Comparison of ENCODE assay signal across 8 mouse cellular contexts in the genomic region with DNA sequence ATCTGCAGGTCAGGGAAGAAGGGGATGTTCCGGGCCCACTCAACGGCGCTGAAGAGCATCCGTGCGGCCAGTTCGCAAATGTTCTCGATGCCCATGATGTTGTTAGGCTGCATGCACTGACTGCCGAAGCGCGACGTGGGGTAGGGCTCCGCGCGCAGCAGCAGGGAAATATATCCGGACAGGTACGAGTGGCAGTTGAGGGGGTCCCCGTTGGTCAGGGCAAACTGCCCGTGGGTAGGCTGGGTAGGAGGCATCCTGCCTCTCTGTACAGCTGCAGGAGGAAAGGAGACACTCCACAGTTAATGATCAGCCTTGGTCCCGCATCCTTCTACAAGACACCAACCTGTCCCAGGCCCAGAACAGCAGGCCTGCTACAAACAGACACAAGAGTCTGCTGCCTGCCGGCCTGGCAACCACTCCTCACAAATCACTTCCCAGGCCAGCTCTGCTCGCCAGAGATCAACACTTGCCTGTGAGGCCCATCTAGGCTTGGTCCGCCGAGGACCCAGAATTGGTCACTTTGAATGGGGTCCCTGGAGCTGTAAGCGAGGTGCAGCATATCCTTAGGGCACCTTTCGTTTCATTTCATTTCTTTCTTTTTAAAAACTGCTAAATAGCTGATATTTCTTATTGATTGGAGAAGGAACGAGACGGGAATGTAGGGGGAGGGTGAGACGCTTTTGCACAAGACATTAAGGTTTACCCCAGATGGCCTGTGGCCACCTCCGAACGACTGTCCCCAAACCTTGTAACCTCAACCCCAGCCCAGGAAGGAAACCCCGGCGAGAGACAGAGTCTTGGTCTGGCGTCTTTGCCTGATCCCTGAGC. TPM values are rescaled to one million over a fixed set of nuclear protein-coding genes. Genes with fewer than 3 reads are reported as not detected.
DNase-seq lines count a peak whose midpoint lies in the region; ATAC-seq and TF ChIP-seq lines count a peak whose summit lies in the region.

No protein-coding gene starts in this region.

- TF ChIP-seq CTCF in C2C12 (IDR thresholded peaks at IDR 0.05; ENCODE audit: control insufficient read depth, insufficient read depth, insufficient read length), result no peak

- WGBS in forebrain, embryonic 13.5 days, result 2% methylated on average over 33 of the region's 33 CpGs
- 1% methylated on average over 32 of the region's 33 CpGs for WGBS in kidney, embryonic 15.5 days
- WGBS in midbrain, embryonic 16.5 days, result 2% methylated on average over 33 of the region's 33 CpGs

- H3K36me3 ChIP-seq in erythroblast, embryonic 14.5 days (ENCODE audit: control insufficient read depth), result peaks cover 3% of the 10 kb centered on the region; the same call in 1 of the 2 replicates
- peaks cover 35% of the 10 kb centered on the region for H3K36me3 ChIP-seq in C2C12 (ENCODE audit: control insufficient read depth, insufficient read depth)
- H3K36me3 ChIP-seq in forebrain, embryonic 13.5 days (ENCODE audit: poor library complexity, severe bottlenecking), result peaks cover 12% of the 10 kb centered on the region
- H3K36me3 ChIP-seq in kidney, embryonic 15.5 days, result peaks cover 36% of the 10 kb centered on the region
- no peaks in the 10 kb centered on the region for H3K36me3 ChIP-seq in midbrain, embryonic 16.5 days (ENCODE audit: control insufficient read depth, insufficient read depth, low read length)

- peak overlapping the region; percentile 70 for H3K4me2 ChIP-seq in forebrain, embryonic 13.5 days
- peak overlapping the region; percentile 75 for H3K4me2 ChIP-seq in kidney, embryonic 15.5 days
- H3K4me2 ChIP-seq in midbrain, embryonic 16.5 days (ENCODE audit: low read length), result peak overlapping the region; percentile 72

- H3K4me1 ChIP-seq in erythroblast, embryonic 14.5 days (ENCODE audit: control insufficient read depth), result no peaks in the 10 kb centered on the region
- H3K4me1 ChIP-seq in forebrain, embryonic 13.5 days, result peaks cover 20% of the 10 kb centered on the region; the same call in 1 of the 2 replicates
- 0 out of 2 replicates have a peak, but pooled peaks cover 7% of the 10 kb centered on the region for H3K4me1 ChIP-seq in kidney, embryonic 15.5 days
- 0 out of 2 replicates have a peak, but pooled peaks cover 2% of the 10 kb centered on the region for H3K4me1 ChIP-seq in midbrain, embryonic 16.5 days (ENCODE audit: control insufficient read depth, insufficient read depth, low read length)

- H3K9me3 ChIP-seq in erythroblast, embryonic 14.5 days (ENCODE audit: control insufficient read depth, low read length), result no peaks in the 10 kb centered on the region; the same call in 1 of the 2 replicates
- H3K9me3 ChIP-seq in forebrain, embryonic 13.5 days (replicated peaks), result no peaks in the 10 kb centered on the region
- no peaks in the 10 kb centered on the region for H3K9me3 ChIP-seq in kidney, embryonic 15.5 days (replicated peaks)
- H3K9me3 ChIP-seq in midbrain, embryonic 16.5 days (replicated peaks; ENCODE audit: control insufficient read depth, low read length, poor library complexity, severe bottlenecking), result no peaks in the 10 kb centered on the region

- DNase-seq in frontal cortex, postnatal 36 days (ENCODE audit: low spot score in 2 of 2), result no peak
- DNase-seq in thymus, adult 18-20 months, result no peak

- H3K4me3 ChIP-seq in erythroblast, embryonic 14.5 days (replicated peaks), result peak overlapping the region; percentile 54
- H3K4me3 ChIP-seq in C2C12 (ENCODE audit: insufficient read depth, poor library complexity, severe bottlenecking), result peak overlapping the region; percentile 80
- peak overlapping the region; percentile 72 for H3K4me3 ChIP-seq in forebrain, embryonic 13.5 days
- H3K4me3 ChIP-seq in kidney, embryonic 15.5 days (replicated peaks), result peak overlapping the region; percentile 84
- peak overlapping the region; percentile 72 for H3K4me3 ChIP-seq in midbrain, embryonic 16.5 days (ENCODE audit: low read depth, low read length)

- peaks cover 46% of the 10 kb centered on the region for H3K79me3 ChIP-seq in C2C12 (ENCODE audit: low read depth)

- H3K27me3 ChIP-seq in erythroblast, embryonic 14.5 days (ENCODE audit: control insufficient read depth), result peaks cover 70% of the 10 kb centered on the region
- H3K27me3 ChIP-seq in C2C12 (ENCODE audit: control insufficient read depth, insufficient read depth, insufficient read length), result no peaks in the 10 kb centered on the region
- peaks cover 71% of the 10 kb centered on the region for H3K27me3 ChIP-seq in forebrain, embryonic 13.5 days
- no peaks in the 10 kb centered on the region for H3K27me3 ChIP-seq in kidney, embryonic 15.5 days
- H3K27me3 ChIP-seq in midbrain, embryonic 16.5 days (ENCODE audit: control insufficient read depth, insufficient read depth, low read depth, low read length), result peaks cover 19% of the 10 kb centered on the region

- no peak for ATAC-seq in erythroblast, adult 5-6 weeks (replicated peaks; ENCODE audit: low FRiP score, poor library complexity, severe bottlenecking)
- no peak for ATAC-seq in forebrain, embryonic 13.5 days
- ATAC-seq in kidney, embryonic 15.5 days (replicated peaks; ENCODE audit: low FRiP score), result 0 out of 2 replicates have a peak, but pooled peaks have one; percentile 1
- no peak for ATAC-seq in midbrain, embryonic 16.5 days

- peak overlapping the region; percentile 94 for H3K9ac ChIP-seq in forebrain, embryonic 13.5 days
- H3K9ac ChIP-seq in kidney, embryonic 15.5 days, result peak overlapping the region; percentile 98
- peak overlapping the region; percentile 74 for H3K9ac ChIP-seq in midbrain, embryonic 16.5 days (ENCODE audit: low read depth, low read length)

- H3K27ac ChIP-seq in forebrain, embryonic 13.5 days, result peak overlapping the region; percentile 99
- H3K27ac ChIP-seq in kidney, embryonic 15.5 days, result peak overlapping the region; percentile 100
- H3K27ac ChIP-seq in midbrain, embryonic 16.5 days (ENCODE audit: low read length), result peak overlapping the region; percentile 96

- H3K79me2 ChIP-seq in C2C12 (ENCODE audit: control insufficient read depth, insufficient read depth), result peaks cover 66% of the 10 kb centered on the region

- H3ac ChIP-seq in C2C12 (ENCODE audit: control insufficient read depth, insufficient read length, low read depth), result peak overlapping the region; percentile 73

TF ChIP-seq in C2C12, 6 proteins besides CTCF, POLR2A, EP300 and RAD21:
- no peak for TF ChIP-seq FOSL1 (IDR thresholded peaks at IDR 0.05; ENCODE audit: insufficient read depth, low read length, poor library complexity, severe bottlenecking)
- no peak for TF ChIP-seq USF1 (IDR thresholded peaks at IDR 0.05; ENCODE audit: low read depth)
- TF ChIP-seq CEBPB (IDR thresholded peaks at IDR 0.05; ENCODE audit: low read depth), result no peak
- TF ChIP-seq MAX (IDR thresholded peaks at IDR 0.05), result no peak
- TF ChIP-seq MYOG (IDR thresholded peaks at IDR 0.05; ENCODE audit: control insufficient read depth, extremely low read depth, insufficient read length), result no peak
- TF ChIP-seq MYOD1 (IDR thresholded peaks at IDR 0.05; ENCODE audit: control insufficient read depth, insufficient read length, low read depth), result no peak

RNA-seq across cellular contexts. Expression of gene Nr2f2, which starts 8.3 kb away (rescaled TPM):
- 0.15 TPM in 1 of 2 replicates, not detected in the other for polyA plus RNA-seq in erythroblast, embryonic 14.5 days (2012)
- not detected in 2 replicates for total RNA-seq in erythroblast, adult 5-6 weeks (2015; ENCODE audit: low replicate concordance)
- total RNA-seq in erythroblast, adult 5-6 weeks (2017; ENCODE audit: low replicate concordance), result not detected in 2 replicates
- polyA plus RNA-seq in C2C12 (2012; fragmentation: generic; extraction: Trizol), result 13.0 TPM
- 97.9 and 132 TPM in 2 replicates for polyA plus RNA-seq in forebrain, embryonic 13.5 days (2015; fragmentation: Nextera tagmentation; extraction: Ambion mirVana)
- polyA plus RNA-seq in kidney, embryonic 15.5 days (2015; fragmentation: Nextera tagmentation; extraction: Ambion mirVana), result 230 and 240 TPM in 2 replicates
- 78.0 and 102 TPM in 2 replicates for polyA plus RNA-seq in midbrain, embryonic 16.5 days (2015; fragmentation: Nextera tagmentation; extraction: Ambion mirVana)

Comparison
In these comparisons a context has a peak if more than half of its experiments do, and no peak if none do; other contexts are left out.
1. RNA of gene Nr2f2, which starts 8.3 kb away (polyA plus RNA-seq): 230 to 240 TPM in kidney, embryonic 15.5 days, 97.9 to 132 TPM in forebrain, embryonic 13.5 days, 78.0 to 102 TPM in midbrain, embryonic 16.5 days and 13.0 TPM in C2C12 (single experiment); 0.15 TPM in erythroblast, embryonic 14.5 days; every median in the first group is over 10 times any median in the second.
2. Peak in every context shown above with its lines, with median percentiles within 50 percentile points of each other: H3K4me3 ChIP-seq, H3K27ac ChIP-seq, H3K4me2 ChIP-seq and H3K9ac ChIP-seq.